Mouse (Mus musculus): ENCODE data around the gene Arntl2.

GRCm38 (mm10) chr6:146795166-146795923 lies 510 bp upstream of the Arntl2 start:
- no peak for TF ChIP-seq CTCF (IDR thresholded peaks at IDR 0.05; ENCODE audit: insufficient read depth, low read depth, low read length)
- no peak for TF ChIP-seq POLR2A (IDR thresholded peaks at IDR 0.05; ENCODE audit: insufficient read depth, low read depth, low read length)

All from olfactory bulb, adult 2 months (tissue).